Mouse (Mus musculus): ENCODE measurements at regions not wholly inside any gene's neighbourhood (a gene's known extent, or its start where the extent isn't known, plus 50 kb on each side); places are given as distances from the start of the nearest gene placed in this dataset.
A peak's percentile ranks its signal among the peaks of the same experiment; 100 is the strongest.

GRCm38 (mm10) chr10:43721356-43721755, 143.3 kb downstream of the Cd24a start:
- no peak for ATAC-seq

- no peak for ATAC-seq
Observed at GRCm38 (mm10) chr10:43722164-43722563, 144.1 kb downstream of the Cd24a start.

- ATAC-seq, result peak; percentile 19
Observed at GRCm38 (mm10) chr10:43722711-43723614, 144.9 kb downstream of the Cd24a start.

GRCm38 (mm10) chr10:43723615-43723937, 145.5 kb downstream of the Cd24a start:
- ATAC-seq, result no peak

- ATAC-seq, result no peak
Observed at GRCm38 (mm10) chr10:43727746-43728145, 149.7 kb downstream of the Cd24a start.

GRCm38 (mm10) chr10:43729184-43729583, 151.1 kb downstream of the Cd24a start:
- no peak for ATAC-seq

- no peak for ATAC-seq
Observed at GRCm38 (mm10) chr10:43733618-43734415, 155.7 kb downstream of the Cd24a start.

GRCm38 (mm10) chr10:43739181-43739580, 161.1 kb downstream of the Cd24a start:
- no peak for ATAC-seq

GRCm38 (mm10) chr10:43739718-43740117, 161.6 kb downstream of the Cd24a start:
- ATAC-seq, result no peak

GRCm38 (mm10) chr10:43740204-43740865, 161.2 kb downstream of the Qrsl1 start:
- peak; percentile 80 for ATAC-seq

- no peak for ATAC-seq
Observed at GRCm38 (mm10) chr10:43741361-43742084, 160.0 kb downstream of the Qrsl1 start.

GRCm38 (mm10) chr10:43742085-43743054, 159.2 kb downstream of the Qrsl1 start:
- ATAC-seq, result peak; percentile 38

GRCm38 (mm10) chr10:43743188-43744120, 158.1 kb downstream of the Qrsl1 start:
- no peak for ATAC-seq

- ATAC-seq, result no peak
Observed at GRCm38 (mm10) chr10:43745931-43746630, 155.5 kb downstream of the Qrsl1 start.

- ATAC-seq, result no peak
Observed at GRCm38 (mm10) chr10:43746631-43747001, 154.9 kb downstream of the Qrsl1 start.

GRCm38 (mm10) chr10:43747541-43747940, 154.0 kb downstream of the Qrsl1 start:
- no peak for ATAC-seq

- ATAC-seq, result no peak
Observed at GRCm38 (mm10) chr10:43748300-43748699, 153.2 kb downstream of the Qrsl1 start.

- no peak for ATAC-seq
Observed at GRCm38 (mm10) chr10:43749496-43750110, 151.9 kb downstream of the Qrsl1 start.

GRCm38 (mm10) chr10:43750401-43750800, 151.1 kb downstream of the Qrsl1 start:
- ATAC-seq, result no peak

All from activated CD4-positive, CD25-positive, alpha-beta regulatory T cell, adult 4 months (primary cell).